Mouse (Mus musculus): ENCODE results near the gene Micu1.

Micu1 gene

DNA sequence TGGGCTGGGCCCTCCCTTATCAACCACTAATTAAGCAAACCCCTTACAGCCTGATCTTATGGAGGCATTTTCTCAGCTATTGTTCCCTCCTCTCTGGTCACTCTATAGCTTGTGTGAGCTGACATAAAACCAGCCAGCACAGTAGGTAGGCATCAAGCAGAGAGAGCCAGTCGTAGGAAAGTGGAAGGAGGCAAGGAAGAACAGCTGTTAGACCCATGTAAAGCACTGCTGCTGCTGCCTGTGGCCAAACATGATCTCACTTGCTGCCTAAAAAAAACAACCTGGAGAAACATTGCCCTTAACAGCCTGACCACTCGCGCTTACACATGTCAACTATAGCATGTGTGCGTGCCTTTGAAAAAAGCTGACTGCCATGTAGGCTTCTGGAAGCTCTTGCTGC, 19.3 kb downstream of the Micu1 start:
- DNase-seq (ENCODE audit: low spot score): no peak

DNA sequence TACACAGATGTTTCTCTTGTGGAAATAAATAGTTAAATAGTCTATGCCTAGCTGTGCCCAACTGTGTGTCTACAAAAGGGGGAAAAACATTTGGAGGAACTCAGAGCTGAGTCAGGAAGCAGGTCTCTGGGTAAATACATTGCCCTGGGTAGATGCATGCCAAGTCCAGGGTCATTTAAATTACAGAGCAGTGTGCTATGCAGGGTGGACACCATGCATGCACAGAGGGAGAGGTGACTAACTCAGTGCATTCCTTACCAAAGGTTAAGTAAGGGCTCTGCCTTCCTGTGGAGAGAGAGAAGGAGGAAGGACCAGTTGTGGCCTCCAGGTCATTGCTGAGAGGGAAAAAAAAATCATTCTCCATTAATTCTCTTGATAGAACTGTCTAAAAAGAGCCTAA, 22.4 kb downstream of the Micu1 start:
- DNase-seq (ENCODE audit: low spot score): no peak

DNA sequence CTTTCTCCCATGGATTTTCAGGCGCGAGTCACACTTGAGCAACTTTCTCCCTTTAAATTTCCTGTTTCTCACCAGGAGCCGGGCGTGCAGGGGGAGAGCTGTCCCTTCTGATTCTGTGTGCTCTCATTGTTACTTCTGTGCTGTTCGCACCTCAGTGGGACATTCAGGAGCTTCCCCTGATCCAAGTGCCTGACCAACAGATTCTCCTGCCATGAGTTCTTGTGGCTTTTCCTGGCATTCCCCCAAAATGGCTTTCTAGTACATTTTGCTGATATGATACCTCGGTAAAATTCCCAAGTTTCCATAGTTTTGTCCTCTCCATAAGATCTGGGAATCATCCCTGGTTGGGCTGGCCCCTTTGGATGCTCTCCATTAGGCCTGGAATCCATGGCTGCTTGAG, 25.0 kb downstream of the Micu1 start:
- DNase-seq (ENCODE audit: low spot score): no peak

DNA sequence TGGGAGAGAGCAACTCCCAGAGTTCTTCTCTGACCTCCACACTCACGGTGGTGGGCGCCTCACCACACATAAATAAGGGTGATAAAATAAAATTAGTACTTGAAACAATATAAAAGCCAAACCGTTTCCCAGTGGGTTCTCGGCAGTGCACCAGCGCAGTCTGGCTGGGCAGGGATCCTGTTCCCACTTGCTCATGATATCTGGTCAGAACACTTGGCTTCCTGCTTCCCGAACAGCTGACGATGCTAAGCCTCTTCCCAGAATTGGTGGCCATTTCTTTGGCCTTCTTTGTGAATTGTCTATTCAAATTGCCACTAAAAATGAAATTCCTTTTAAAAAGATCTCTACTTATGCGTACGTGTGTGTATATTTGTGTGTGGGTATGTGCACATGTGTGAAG, 27.0 kb downstream of the Micu1 start:
- DNase-seq (ENCODE audit: low spot score): no peak

DNA sequence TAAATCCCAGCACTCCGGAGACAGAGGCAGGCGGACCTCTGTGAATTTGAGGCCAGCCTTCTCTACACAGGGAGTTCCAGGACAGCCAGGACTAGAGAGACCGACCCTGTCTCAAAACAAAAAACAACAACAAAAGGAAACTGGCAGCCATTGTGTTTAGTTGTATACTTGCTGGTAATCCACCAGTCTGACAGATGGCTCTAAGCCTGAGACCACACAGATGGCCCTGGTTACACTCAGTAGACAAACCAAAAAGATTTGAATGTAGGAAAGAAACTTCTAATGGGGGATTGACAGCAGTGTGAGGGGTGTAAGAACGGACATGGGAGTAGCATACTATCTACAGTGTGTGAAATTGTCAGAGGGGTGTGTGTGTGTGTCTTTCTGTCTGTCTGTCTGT, 27.6 kb downstream of the Micu1 start:
- no peak for DNase-seq (ENCODE audit: low spot score)

DNA sequence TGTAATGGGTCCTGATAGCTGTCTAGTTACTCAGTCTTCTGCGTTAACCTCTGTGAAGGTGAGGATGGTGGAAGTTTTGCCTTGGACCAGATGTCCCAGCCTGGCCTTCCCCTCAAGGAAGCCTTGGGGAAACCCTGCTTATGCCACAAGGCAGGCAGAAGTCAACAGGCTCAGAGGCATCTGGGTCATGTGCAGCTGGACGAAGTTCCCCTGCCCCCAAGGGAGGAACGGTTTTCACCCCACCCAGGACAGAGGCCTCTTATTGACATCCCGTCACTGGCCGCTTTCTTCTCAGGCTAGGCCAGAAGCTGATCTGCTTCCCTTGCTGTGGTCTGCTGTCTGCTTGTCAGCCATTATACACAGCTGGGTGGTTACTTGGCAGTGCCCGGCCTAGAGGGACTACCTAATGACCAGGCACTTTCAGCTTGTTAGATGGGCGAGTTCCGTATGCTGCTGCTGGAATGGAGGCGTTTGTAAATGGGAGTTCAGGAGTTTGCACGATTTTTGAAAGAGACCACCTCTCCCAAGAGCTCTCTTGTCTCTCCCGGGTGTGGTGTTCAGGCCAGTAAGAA, 33.8 kb downstream of the Micu1 start:
- no peak for DNase-seq (ENCODE audit: low spot score)

DNA sequence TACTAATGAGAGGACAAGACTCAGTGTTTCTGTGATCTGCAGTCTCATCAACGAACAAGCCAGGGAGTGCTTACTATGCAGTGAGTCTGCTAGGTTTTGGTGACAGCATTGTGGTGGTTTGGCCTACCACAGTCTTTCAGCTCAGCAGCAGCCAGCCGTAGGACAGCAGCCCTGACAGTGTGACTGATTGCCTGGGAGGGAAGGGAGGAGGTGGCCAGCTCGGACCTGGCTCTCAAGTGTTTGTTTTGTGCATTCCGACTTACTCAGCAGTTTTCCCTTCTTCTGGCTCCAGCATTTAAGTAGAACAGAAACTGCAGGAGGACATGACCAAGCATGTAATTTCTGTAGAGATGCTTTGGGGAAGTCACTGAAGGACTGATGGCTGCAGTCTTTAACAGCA, 39.2 kb downstream of the Micu1 start:
- DNase-seq (ENCODE audit: low spot score): no peak

DNA sequence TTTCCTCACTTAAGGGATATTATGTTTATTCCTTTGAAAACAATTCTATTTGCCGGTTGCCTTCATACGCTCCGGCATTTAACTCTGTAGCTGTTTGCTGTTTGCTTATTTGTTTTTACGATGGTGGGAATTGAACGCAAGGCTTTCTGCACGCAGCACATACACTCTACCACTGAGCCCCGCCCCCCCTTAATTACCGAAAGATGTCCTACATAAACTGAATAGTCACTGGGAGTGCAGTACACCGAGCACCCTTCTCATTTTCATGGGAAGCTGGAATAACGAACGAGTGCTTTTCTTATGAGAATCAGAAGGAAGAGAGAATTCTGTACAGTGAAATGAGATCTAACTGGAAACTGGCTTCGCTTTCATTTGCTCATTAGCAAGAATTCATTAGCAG, 41.1 kb downstream of the Micu1 start:
- no peak for DNase-seq (ENCODE audit: low spot score)

DNA sequence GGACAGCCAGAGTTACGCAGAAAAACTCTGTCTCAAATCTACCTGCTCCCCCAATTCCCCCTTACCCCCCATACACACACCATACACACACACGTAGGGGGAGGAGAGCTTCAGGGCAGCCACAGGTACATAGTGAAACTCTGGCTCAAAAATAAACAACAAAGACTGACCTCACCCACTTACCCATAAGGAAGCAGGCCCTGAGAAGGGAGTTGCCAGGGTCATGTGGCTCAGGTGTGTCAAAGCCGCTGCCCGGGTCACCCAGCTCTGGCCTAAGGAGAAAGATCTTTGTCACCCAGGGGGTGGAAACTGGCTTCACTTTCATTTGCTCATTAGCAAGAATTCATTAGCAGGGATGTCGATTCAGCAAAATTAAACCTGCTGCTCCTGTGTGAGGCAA, 41.7 kb downstream of the Micu1 start:
- DNase-seq (ENCODE audit: low spot score): no peak

DNA sequence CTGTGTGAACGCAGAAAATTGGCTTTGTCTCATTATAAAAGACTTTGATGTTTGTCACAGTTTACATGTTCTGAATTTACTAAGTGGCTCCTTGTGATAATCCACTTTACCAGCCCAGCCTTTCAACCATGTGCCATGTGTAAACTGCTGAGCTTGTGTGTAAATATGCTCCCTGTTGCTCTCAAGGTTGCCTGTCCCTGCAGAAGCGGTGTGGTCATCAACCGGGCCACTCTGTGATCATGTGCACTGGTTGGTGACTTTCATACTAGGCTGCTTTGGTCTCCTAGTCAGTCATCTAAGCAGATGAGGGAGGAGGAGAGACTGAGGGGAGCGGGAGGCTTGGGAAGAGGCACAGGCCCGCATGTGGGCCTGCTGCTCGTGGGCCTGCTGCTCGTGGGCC, 45.1 kb downstream of the Micu1 start:
- no peak for DNase-seq (ENCODE audit: low spot score)

DNA sequence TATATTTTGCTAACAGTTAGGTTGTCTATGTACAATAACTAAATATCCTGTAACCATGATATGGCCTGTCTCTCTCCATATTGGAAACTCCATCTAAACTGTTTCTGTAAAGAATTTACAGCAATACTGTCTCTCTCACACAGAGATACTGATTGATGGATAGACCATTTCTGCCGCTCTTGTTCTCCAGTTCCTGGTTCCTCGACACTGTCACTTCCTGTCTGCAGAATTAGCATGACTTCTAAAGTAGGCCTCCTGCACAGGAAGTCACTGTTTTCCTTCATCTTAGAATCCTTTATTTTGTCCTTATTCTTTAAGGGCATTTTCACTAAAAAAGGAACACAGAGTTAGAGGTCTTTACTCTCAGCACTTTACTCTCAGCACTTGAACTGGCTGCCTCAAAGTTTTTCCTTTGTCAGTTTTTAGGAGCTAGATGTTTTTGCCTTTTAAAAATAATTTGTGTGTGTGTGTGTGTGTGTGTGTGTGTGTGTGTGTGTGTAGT, 46.5 kb downstream of the Micu1 start:
- no peak for DNase-seq (ENCODE audit: low spot score)

DNA sequence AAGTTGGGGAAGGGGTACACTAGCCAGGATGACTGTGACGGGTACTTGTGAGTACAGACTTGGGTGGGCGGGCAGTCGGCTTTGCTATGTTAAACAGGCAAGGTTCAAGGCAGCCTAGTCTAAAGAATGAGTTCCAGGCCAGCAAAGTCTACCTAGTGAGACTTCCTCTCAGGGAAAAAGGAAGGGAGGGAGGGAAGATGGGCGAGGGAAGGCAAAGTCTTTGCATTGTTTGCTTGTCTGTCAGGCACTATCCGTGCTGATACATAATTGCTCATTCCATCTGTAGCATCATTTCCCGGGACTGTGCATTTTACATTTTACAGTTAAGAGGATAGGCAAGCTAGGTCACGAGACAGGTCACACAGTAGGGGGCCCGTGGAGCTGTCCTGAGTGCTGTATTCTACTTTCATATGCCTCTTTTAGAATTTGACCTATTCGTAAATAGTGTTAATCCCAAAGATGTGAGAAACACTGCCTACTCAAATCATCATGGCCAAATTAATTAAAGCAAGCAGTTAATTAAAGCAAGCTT, 51.3 kb downstream of the Micu1 start:
- no peak for DNase-seq (ENCODE audit: low spot score)

DNA sequence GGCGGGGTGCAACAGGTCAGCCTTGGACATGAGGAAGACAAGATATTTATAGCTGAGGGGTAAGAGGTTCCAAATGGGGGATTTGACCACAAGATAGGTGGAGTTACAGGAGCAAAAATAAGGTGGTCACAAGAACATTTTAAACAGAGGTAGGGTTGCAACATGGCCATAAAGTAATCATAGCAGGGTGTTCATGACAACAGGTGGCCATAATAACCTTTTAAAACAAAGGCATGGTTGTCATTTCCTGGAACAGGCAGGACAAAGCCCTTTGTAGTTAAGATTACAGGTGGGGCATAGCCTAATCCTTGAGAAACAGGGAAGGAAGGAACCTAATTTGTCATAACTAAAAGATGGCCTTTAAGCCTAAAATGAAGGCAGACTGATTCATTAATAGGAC, 51.8 kb downstream of the Micu1 start:
- DNase-seq (ENCODE audit: low spot score): no peak

DNA sequence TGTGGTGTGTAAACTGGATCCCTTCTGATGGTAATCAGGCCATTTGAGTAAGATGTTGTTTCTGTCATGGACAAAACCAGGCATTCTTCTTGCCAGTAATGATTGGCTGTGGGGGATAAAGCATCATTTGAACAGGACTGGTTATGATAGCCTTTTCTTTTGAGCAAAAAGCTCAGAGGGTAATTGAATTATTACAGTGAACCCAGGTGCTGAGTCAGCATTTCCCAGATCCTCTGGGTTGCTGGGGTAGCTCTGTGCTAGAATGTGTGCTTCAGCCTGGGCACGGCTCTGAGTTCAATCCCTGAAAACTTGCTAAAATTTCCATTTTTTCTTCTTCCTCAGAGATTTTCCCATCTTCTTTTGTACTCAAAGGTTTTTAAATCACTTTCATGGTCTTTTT, 52.6 kb downstream of the Micu1 start:
- no peak for DNase-seq (ENCODE audit: low spot score)

DNA sequence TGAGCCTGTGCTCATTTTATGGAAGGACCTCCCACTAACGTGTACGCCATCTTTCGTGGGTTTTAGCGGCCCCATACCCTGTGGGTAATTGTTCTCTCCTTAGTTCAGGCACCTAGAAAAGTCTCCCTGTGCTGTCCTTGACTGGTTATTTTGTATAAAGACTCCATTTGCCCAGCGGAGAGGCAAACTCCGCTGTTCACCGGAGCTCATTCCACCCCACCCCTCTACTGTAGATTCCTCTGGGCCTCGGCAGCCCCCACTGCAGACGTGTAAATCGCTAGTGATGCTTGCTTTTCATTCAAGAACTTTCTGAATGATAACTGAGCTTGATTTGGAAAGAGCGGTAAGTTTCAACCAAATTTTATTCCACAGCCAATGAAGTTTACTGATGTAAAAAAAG, 53.4 kb downstream of the Micu1 start:
- DNase-seq (ENCODE audit: low spot score): no peak

DNA sequence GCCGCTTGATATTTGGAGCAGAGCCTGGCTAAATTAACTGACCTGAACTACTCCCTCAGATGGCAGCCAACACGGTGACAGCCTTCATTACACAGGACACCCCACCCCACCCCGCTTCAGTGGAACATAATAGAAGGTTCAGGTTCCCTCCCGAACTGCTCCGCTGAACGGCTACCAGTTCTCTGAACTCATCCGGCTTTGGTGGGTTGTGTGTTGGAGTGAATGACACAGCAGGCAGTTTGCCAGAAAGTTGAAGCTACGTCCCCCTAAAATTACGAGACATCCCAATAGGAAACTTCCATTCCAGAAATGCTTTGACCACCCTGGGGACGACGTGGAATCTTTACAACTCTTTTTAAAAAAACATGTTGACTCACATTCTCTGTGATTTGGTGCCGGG, 53.8 kb downstream of the Micu1 start:
- DNase-seq (ENCODE audit: low spot score): no peak

DNA sequence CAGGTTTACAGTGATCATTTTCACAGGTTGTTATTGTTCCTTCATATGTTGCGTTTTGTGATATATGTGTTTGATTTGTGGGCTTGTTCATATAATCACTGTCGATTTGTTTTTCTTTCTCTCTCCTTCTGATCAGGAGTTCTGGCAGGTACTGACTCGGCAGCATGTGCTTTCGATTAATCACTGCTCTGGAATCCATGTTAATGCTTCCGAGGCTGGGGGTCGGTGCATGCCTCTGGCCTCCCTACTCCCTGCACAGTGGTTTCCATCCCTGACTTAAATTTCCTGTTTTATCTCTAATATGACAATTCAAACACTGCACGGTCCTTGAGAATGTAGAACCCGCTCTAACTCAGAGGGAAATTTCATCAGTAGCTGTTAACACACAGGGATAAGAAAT, 54.3 kb downstream of the Micu1 start:
- no peak for DNase-seq (ENCODE audit: low spot score)

DNA sequence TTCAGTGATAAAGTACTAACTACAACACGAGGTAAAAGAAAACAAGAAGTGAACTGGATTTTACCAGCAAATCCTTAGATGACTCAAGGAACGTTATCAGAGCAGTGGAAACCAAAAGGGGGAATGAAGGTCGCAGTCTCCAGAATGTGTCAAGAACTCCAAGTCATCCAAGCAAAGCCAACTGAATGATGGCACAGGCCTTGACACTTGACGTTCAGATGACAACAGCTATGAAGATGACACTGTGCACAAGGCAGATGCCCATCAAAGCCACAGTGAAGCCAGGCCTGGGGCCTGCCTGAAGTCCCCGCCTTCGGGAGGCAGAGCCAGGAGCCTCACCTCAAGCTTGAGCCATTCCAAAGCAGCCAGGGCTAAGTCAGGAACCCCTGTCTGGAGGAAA, 62.5 kb downstream of the Micu1 start:
- DNase-seq (ENCODE audit: low spot score): no peak

DNA sequence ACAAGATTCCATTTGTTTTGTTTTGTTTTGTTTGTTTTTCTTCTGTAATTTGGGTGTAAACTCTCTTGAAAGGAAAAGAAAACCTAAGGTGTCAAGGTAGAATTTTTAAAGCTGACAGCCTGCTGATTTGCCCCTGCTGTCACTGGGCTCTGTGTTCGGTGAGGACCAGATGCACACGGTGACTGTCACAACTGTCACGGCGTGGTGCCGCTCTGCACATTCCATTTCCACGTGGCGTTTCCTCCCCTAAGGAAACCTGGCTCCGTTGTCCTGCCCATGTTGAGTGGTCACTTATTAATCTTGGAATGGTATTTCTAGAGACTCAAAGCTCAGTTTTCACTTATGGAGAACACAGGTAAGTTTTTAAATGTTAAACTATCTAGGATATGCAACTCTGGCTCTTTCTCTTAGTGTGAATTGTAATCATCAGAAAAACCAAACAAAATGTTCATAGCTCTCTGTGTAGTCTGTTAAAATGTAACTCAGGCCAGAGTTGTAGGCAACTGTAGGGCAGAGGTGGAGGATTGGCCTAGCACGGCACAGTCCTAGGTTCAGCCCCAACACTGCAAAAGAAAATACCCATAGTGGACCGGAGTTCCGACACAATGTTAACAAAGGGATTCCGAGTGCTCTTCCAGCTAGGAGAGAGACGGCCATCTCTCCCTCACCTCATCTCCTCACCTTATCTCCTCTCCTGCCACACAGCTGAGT, 66.2 kb downstream of the Micu1 start:
- no peak for DNase-seq (ENCODE audit: low spot score)

DNA sequence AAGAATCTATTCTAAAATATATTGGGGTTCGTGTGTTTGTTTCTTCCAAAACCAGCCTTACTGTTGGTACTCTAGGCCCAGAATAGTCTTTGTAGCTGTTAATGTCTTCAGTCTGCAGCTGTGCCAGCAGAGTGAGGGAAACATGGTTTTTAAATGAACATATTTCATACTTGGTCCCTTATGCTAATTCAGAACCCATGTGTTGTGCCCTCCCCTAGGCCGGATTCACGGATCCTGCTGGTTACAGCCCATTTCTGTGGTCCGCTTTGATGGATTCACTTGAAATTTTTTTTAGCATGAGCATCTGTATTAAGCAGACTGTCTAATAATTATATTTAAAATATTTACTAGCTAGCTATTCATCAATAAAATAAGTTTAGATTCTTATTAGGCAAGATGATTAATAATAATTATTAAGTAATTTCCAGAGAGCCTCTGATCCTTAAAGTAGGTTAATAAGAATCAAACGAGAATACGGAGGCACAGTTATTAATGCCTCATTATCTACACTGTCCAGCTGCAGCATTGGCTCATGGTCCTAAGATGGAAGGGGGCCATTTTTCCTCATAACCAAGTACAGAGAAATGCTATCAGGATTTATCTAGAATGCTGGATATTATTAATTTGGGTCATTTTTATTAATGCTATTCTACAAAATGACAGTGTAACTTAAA, 69.2 kb downstream of the Micu1 start:
- no peak for DNase-seq (ENCODE audit: low spot score)

DNA sequence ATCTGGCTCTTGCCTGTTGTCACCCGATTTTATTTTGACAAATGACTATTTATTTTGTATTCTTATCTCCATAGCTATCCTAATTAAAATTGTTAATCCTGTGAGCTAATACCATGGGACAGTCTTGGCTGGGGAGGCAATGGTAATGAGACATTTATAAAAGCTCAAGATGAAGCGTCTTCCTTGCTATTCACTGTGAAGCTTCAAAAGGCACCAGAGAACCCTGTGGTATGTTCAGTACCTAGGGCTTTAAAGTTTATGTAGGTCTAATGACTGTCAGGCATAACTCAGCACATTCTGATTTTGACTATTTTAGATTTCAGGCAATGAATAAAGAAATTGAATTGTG, 69.7 kb downstream of the Micu1 start:
- no peak for DNase-seq (ENCODE audit: low spot score)

DNA sequence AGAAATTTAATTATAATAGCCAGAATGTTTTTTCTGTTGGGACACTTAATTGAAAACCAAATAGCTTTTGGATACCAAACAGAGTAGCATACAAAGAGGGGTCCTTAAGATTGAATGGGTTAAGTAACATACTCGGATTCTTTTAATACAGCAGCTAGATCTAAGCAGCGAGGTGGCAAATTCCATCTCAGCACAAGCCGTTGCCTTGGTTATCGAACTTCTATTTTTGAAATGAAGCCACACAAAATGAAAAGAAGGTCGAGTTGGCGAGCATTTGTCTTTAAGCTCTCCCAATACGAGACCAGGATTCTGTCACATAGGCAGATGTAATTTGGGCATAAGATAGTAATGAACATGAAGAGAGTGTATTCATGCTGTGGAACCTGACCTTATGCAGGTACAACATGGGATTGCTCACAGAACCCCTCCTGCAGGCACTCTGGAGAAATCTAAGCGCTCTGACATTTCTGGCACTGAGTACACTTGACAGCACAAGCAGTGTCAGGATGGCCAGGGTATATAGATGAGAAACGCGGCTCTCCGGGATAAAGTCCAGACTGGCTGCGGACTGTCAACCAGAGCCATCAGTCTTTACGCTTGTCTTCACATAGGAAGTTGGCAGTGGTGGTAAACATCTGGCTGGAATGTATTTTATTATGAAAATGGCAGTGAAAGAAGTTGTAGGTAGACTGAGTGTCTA, 71.3 kb downstream of the Micu1 start:
- DNase-seq (ENCODE audit: low spot score): no peak

DNA sequence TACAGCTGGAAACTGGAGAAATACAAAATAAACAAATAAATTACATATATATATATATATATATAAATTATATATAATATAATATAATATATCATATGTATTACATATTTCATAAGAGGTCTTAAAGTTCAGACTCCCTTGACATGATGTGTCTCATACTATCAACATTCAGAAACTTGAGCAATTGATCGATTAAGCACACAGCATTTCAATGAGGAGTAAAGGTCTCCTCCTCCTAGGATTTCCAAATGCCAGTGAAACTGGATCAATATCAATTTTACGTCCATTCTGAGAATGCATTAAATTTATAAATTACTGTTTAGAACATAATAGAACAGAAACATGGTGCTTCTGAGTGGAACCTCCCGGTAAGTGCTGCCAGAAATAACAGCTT, 71.9 kb downstream of the Micu1 start:
- no peak for DNase-seq (ENCODE audit: low spot score)

Measured in ovary, postnatal 10 days (tissue).